Comparison of ENCODE assay signal across 9 mouse cellular contexts in the genomic region with DNA sequence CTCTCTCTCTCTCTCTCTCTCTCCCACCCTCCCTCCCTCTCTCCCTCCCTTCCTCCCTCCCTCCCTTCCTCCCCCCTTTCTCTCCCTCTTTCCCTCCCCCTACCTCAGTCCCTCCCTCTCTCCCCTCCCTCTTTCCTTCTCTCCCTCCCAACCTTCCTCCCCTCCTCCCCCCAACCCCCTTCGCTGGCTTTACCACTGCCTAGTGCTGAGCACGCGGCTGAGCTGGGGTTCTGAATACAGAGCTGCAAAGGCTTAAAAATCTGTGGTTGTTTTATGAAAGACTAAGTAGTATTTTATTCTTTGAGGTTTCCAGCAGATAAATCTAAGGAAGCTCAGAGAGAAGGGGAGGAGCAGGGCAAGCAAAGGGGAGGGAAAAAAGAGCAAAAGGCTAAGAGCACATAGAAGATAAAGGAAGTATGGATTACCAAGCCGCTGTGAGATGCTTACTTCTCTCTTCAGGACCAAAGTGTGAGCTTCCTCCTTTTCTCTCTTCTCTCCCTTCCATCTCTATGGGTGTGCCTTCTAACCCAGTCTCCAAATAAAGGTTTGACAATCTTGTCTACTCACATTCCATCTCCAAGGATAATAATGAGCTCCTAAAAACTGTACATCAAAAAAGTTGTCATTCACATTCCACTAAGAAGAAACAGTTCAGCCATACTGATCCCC. TPM values are rescaled to one million over a fixed set of nuclear protein-coding genes. Genes with fewer than 3 reads are reported as not detected.
DNase-seq lines count a peak whose midpoint lies in the region; ATAC-seq and TF ChIP-seq lines count a peak whose summit lies in the region.
"Had no signal": no experiment of that assay in that cellular context is flagged by ENCODE, and none has a peak within 500 bp of the region (broad histone marks: within the 10 kb centered on the region; RNA-seq: fewer than 3 reads in every experiment).

A gene (minus strand): TSS at position 619 of the 669 bp plus-strand sequence.

- no peaks in the 10 kb centered on the region for H3K36me3 ChIP-seq in kidney, embryonic 14.5 days (ENCODE audit: control insufficient read depth, insufficient read depth, low read length)
- no peaks in the 10 kb centered on the region for H3K36me3 ChIP-seq in hindbrain, postnatal 0 days (ENCODE audit: insufficient read depth, low read length)
- H3K36me3 ChIP-seq in midbrain, embryonic 15.5 days (replicated peaks) = no peaks in the 10 kb centered on the region

- no peak for TF ChIP-seq CTCF in hindbrain, postnatal 0 days (IDR thresholded peaks at IDR 0.05; ENCODE audit: low read depth)

- peak within 1 kb of the TSS; percentile 40; the same call in 1 of the 2 replicates for H3K9ac ChIP-seq in kidney, embryonic 14.5 days (ENCODE audit: low read depth, low read length)
- H3K9ac ChIP-seq in hindbrain, postnatal 0 days (replicated peaks; ENCODE audit: low read length) = peak within 1 kb of the TSS; percentile 49
- peak within 1 kb of the TSS; percentile 53 for H3K9ac ChIP-seq in midbrain, embryonic 15.5 days

- H3K4me3 ChIP-seq in kidney, embryonic 14.5 days (ENCODE audit: low read length) = peak within 1 kb of the TSS; percentile 31
- peak within 1 kb of the TSS; percentile 44 for H3K4me3 ChIP-seq in hindbrain, postnatal 0 days (ENCODE audit: low read length)
- peak within 1 kb of the TSS; percentile 47 for H3K4me3 ChIP-seq in midbrain, embryonic 15.5 days

- 17% methylated on average over 4 of the region's 4 CpGs for WGBS in kidney, embryonic 14.5 days
- WGBS in hindbrain, postnatal 0 days = 12% methylated on average over 4 of the region's 4 CpGs
- 9% methylated on average over 4 of the region's 4 CpGs for WGBS in midbrain, embryonic 15.5 days

- H3K4me2 ChIP-seq in kidney, embryonic 14.5 days (replicated peaks; ENCODE audit: low read depth, low read length) = peak within 1 kb of the TSS; percentile 47
- H3K4me2 ChIP-seq in hindbrain, postnatal 0 days (ENCODE audit: low read depth, low read length) = peak within 1 kb of the TSS; percentile 55
- H3K4me2 ChIP-seq in midbrain, embryonic 15.5 days = peak within 1 kb of the TSS; percentile 51

- H3K4me1 ChIP-seq in kidney, embryonic 14.5 days (ENCODE audit: control insufficient read depth, insufficient read depth, low read length) = no peaks in the 10 kb centered on the region
- no peaks in the 10 kb centered on the region for H3K4me1 ChIP-seq in hindbrain, postnatal 0 days (ENCODE audit: insufficient read depth, low read length)
- no peaks in the 10 kb centered on the region for H3K4me1 ChIP-seq in midbrain, embryonic 15.5 days

- no peaks in the 10 kb centered on the region for H3K9me3 ChIP-seq in kidney, embryonic 14.5 days (ENCODE audit: control insufficient read depth, low read length)
- H3K9me3 ChIP-seq in hindbrain, postnatal 0 days (ENCODE audit: low read length) = no peaks in the 10 kb centered on the region
- no peaks in the 10 kb centered on the region for H3K9me3 ChIP-seq in midbrain, embryonic 15.5 days

- no peaks in the 10 kb centered on the region for H3K27me3 ChIP-seq in kidney, embryonic 14.5 days (ENCODE audit: control insufficient read depth, insufficient read depth, low read length)
- no peaks in the 10 kb centered on the region for H3K27me3 ChIP-seq in hindbrain, postnatal 0 days (ENCODE audit: insufficient read depth, low read length)
- H3K27me3 ChIP-seq in midbrain, embryonic 15.5 days (replicated peaks) = no peaks in the 10 kb centered on the region

- DNase-seq in kidney, postnatal 36 days = no peak
- DNase-seq in embryo, embryonic 11 days = peak; percentile 45
- DNase-seq in hindbrain, postnatal 0 days (ENCODE audit: low spot score) = peak; percentile 27
- DNase-seq in gastrocnemius, postnatal 36 days = no peak
- no peak for DNase-seq in thymus, postnatal 10 days (ENCODE audit: low spot score in 2 of 2)
- no peak for DNase-seq in urinary bladder, postnatal 25 days (ENCODE audit: low spot score)

- H3K27ac ChIP-seq in kidney, embryonic 14.5 days (ENCODE audit: low read depth, low read length) = no peak within 1 kb of the TSS
- H3K27ac ChIP-seq in hindbrain, postnatal 0 days = no peak within 1 kb of the TSS
- peak within 1 kb of the TSS; percentile 79 for H3K27ac ChIP-seq in midbrain, embryonic 15.5 days

- intact Hi-C loops in gastrocnemius, postnatal 36 days (cut with DNase I) = no loop called here

- no peak for ATAC-seq in kidney, embryonic 14.5 days (ENCODE audit: low FRiP score, low TSS enrichment)
- ATAC-seq in hindbrain, postnatal 0 days = peak; percentile 81
- peak; percentile 93 for ATAC-seq in midbrain, embryonic 15.5 days (replicated peaks)
- ATAC-seq: Patski had no signal

RNA-seq across cellular contexts. Expression of the gene that starts here (rescaled TPM):
- 2.5 and 3.2 TPM in 2 replicates for polyA plus RNA-seq in kidney, embryonic 14.5 days (2014; fragmentation: Nextera tagmentation; extraction: Ambion mirVana)
- 36.0 and 43.5 TPM in 2 replicates for total RNA-seq in hindbrain, postnatal 0 days (2014; rRNA removed)
- 32.4 and 41.7 TPM in 2 replicates for polyA plus RNA-seq in hindbrain, postnatal 0 days (2015; fragmentation: Nextera tagmentation; extraction: Ambion mirVana)
- polyA plus RNA-seq in midbrain, embryonic 15.5 days (2015; fragmentation: Nextera tagmentation; extraction: Ambion mirVana) = 44.2 and 48.3 TPM in 2 replicates
- under 1 TPM; 0.23 to 0.39 TPM for total RNA-seq in gastrocnemius, postnatal 36 days (2021)

Comparison
In these comparisons a context has a peak if more than half of its experiments do, and no peak if none do; other contexts are left out.
1. RNA of the gene that starts here (total RNA-seq): 36.0 to 43.5 TPM in hindbrain, postnatal 0 days; 0.23 to 0.39 TPM in gastrocnemius, postnatal 36 days; every median in the first group is over 10 times any median in the second.
2. DNase-seq: peak in embryo, embryonic 11 days (single experiment) and hindbrain, postnatal 0 days (single experiment); none in kidney, postnatal 36 days (0 of 2), gastrocnemius, postnatal 36 days (0 of 2), thymus, postnatal 10 days (0 of 2) and urinary bladder, postnatal 25 days (single experiment).
3. Peak in every context shown above with its lines, with median percentiles within 50 percentile points of each other: H3K4me2 ChIP-seq, H3K4me3 ChIP-seq and H3K9ac ChIP-seq.